Mouse (Mus musculus): ENCODE measurements around the gene Egflam. TPM values are rescaled to one million over a fixed set of nuclear protein-coding genes. Genes with fewer than 3 reads are reported as not detected.

Gene Egflam
- polyA plus RNA-seq, 1 experiment from 2014 or later, result 14.3 TPM

DNA sequence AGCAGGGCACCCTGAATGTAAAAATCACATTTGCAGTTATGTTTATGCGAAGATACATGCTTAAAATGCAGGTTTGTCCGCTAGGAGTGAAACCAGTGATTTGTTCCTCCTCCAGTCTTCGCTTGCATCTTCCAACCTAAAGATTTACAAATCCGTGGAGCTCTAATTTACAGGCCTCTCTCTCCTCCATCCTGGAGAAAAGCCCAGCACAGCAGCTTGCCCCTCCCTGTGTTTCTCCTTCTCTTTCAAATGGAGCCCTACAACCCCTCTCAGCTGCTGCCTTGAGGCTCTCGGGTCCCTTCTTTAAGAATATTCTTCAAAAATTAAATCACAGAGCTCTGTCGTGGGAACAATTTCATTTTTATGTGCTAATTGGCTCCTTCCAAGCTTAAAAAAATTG lies 116.6 kb downstream of the Egflam start:
- H3K4me2 ChIP-seq (ENCODE audit: low read length), result no peak overlapping the region
- no peak overlapping the region for H3K4me3 ChIP-seq (replicated peaks; ENCODE audit: low read depth, low read length)
- H3K9ac ChIP-seq (ENCODE audit: low read depth, low read length), result no peak overlapping the region
- no peaks in the 10 kb centered on the region for H3K4me1 ChIP-seq (replicated peaks; ENCODE audit: insufficient read depth, low read length)
- WGBS, result 67% methylated on average over 6 of the region's 6 CpGs
- H3K27me3 ChIP-seq (ENCODE audit: insufficient read depth, low read length), result no peaks in the 10 kb centered on the region
- ATAC-seq (replicated peaks; ENCODE audit: low FRiP score, low read depth), result no peak
- H3K36me3 ChIP-seq (ENCODE audit: insufficient read depth, low read length), result no peaks in the 10 kb centered on the region
- peak; percentile 25 for DNase-seq (ENCODE audit: low spot score)
- no peak overlapping the region for H3K27ac ChIP-seq
- no peak for TF ChIP-seq CTCF (IDR thresholded peaks at IDR 0.05; ENCODE audit: low read depth)
- no peaks in the 10 kb centered on the region for H3K9me3 ChIP-seq (replicated peaks; ENCODE audit: low read length)

DNA sequence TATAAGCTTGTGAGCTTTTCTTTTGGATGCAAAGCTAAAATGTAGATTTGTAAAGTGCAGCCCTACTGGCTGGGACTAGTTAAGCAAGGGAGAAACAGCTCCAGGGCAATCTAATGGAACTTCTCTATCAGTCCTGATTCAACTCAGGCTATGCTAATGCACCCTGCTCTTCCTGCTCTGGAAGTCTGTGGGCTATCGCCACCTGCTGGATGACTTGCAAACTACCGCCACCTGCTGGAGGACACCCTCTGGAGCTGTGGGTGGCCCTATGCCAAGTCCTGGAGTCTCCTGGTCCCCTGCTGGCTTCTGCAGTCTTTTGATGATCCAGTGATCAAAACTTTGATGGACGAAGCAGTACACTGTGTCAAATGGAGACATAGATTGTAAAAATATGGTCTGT lies 134.4 kb downstream of the Egflam start:
- no peaks in the 10 kb centered on the region for H3K9me3 ChIP-seq (replicated peaks; ENCODE audit: low read length)
- no peak overlapping the region for H3K27ac ChIP-seq
- H3K4me3 ChIP-seq (replicated peaks; ENCODE audit: low read depth, low read length), result no peak overlapping the region
- H3K9ac ChIP-seq (ENCODE audit: low read depth, low read length), result no peak overlapping the region
- no peaks in the 10 kb centered on the region for H3K4me1 ChIP-seq (replicated peaks; ENCODE audit: insufficient read depth, low read length)
- WGBS, result 17% methylated on average over 3 of the region's 3 CpGs
- ATAC-seq (replicated peaks; ENCODE audit: low FRiP score, low read depth), result peak; percentile 73; the same call in 1 of the 2 replicates
- no peaks in the 10 kb centered on the region for H3K36me3 ChIP-seq (ENCODE audit: insufficient read depth, low read length)
- DNase-seq (ENCODE audit: low spot score), result peak; percentile 89
- TF ChIP-seq CTCF (IDR thresholded peaks at IDR 0.05; ENCODE audit: low read depth), result peak; percentile 96
- H3K27me3 ChIP-seq (ENCODE audit: insufficient read depth, low read length), result no peaks in the 10 kb centered on the region
- H3K4me2 ChIP-seq (ENCODE audit: low read length), result no peak overlapping the region

DNA sequence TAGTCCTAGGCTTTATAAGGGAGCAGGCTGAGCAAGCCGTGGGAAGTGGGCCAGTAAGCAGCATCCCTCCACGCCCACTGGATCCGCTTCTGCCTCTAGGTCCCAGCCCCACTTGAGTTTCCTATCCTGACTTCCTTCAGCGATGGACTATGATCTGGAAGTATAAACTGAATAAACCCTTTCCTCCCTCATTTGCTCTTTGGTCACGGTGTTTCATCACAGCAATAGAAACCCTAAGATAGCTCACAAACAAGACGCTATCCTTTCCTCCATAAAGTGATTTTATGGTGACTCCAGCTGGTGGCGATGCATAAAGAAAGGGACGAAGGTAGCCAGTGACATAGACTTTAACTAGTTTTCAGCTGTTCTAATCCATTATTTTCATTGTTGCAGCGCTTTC lies 134.9 kb downstream of the Egflam start:
- WGBS, result 93% methylated on average over 9 of the region's 9 CpGs
- Histone ChIP-seq H3K27ac (no peak overlapping the region), H3K27me3 (ENCODE audit: insufficient read depth, low read length) (no peaks in the 10 kb centered on the region), H3K36me3 (ENCODE audit: insufficient read depth, low read length) (no peaks in the 10 kb centered on the region), H3K9ac (ENCODE audit: low read depth, low read length) (no peak overlapping the region), H3K4me2 (ENCODE audit: low read length) (no peak overlapping the region), H3K4me3 (replicated peaks; ENCODE audit: low read depth, low read length) (no peak overlapping the region), H3K4me1 (replicated peaks; ENCODE audit: insufficient read depth, low read length) (no peaks in the 10 kb centered on the region), H3K9me3 (replicated peaks; ENCODE audit: low read length) (no peaks in the 10 kb centered on the region)
- no peak for TF ChIP-seq CTCF (IDR thresholded peaks at IDR 0.05; ENCODE audit: low read depth)
- DNase-seq (ENCODE audit: low spot score) (no peak), ATAC-seq (replicated peaks; ENCODE audit: low FRiP score, low read depth) (no peak)

DNA sequence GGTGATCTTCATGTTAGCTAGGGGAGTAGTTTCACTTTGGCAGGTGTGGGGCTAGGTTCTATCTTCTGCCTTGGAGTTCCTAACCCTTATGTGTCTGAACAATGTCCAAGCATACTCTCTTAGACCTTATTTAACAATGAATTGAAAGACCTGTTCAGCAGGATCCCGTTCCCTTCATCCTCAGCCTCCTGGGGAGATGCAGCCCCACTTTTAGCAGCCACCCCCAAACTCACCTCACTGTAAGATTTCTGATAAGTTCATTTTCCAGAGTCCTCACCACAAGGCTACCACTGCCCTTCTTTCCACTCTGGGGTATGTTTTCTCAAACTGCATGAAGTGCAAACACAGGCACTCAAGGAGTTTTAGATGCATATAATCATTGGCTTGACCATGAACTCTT lies 136.8 kb downstream of the Egflam start:
- no peaks in the 10 kb centered on the region for H3K36me3 ChIP-seq (ENCODE audit: insufficient read depth, low read length)
- no peak overlapping the region for H3K9ac ChIP-seq (ENCODE audit: low read depth, low read length)
- H3K27me3 ChIP-seq (ENCODE audit: insufficient read depth, low read length), result no peaks in the 10 kb centered on the region
- ATAC-seq (replicated peaks; ENCODE audit: low FRiP score, low read depth) (no peak), DNase-seq (ENCODE audit: low spot score) (no peak)
- H3K27ac ChIP-seq, result no peak overlapping the region
- WGBS, result 100% methylated on average over 1 of the region's 1 CpGs
- TF ChIP-seq CTCF (IDR thresholded peaks at IDR 0.05; ENCODE audit: low read depth), result no peak
- no peaks in the 10 kb centered on the region for H3K9me3 ChIP-seq (replicated peaks; ENCODE audit: low read length)
- H3K4me1 ChIP-seq (replicated peaks; ENCODE audit: insufficient read depth, low read length), result no peaks in the 10 kb centered on the region
- no peak overlapping the region for H3K4me2 ChIP-seq (ENCODE audit: low read length)
- no peak overlapping the region for H3K4me3 ChIP-seq (replicated peaks; ENCODE audit: low read depth, low read length)

DNA sequence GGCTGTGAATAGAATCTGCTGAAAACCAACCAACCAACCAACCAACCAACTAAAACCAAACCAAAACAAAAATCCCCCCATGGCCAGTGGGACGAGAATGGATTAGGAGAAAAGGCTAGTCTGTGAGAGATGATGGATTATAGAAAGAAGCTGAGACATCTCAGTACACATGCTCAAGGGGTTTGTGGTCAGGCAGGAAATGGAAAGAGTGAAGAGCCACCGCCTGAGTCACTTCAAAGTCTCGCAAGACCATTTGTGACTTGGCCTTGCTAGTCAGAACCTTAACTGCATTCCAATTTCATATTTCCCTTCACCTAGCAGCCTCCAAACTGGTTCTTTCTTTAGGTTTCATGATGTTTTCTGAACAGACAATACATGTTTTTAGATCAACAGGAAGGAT lies 141.6 kb downstream of the Egflam start:
- no peak for TF ChIP-seq CTCF (IDR thresholded peaks at IDR 0.05; ENCODE audit: low read depth)

DNA sequence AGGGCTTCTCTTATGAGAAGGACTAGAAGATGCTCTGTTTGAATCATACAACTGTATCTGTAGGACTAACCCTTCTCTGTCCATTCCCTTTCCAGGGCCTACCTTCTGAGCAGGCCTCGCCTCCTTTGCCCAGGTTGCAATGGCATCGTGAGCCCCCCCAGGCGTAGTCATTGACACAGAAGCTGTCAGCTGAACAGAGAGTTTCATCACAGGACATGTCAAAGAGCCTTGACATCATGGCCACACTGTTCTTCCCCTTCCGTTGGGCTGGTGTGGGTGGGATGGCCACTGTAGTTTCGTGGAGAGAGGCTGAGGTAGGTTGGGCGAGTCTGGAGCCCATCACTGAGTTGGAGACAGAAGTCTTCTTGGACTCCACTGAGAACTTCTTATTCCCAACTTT lies 144.9 kb downstream of the Egflam start:
- no peak overlapping the region for H3K9ac ChIP-seq (ENCODE audit: low read depth, low read length)
- no peak for TF ChIP-seq CTCF (IDR thresholded peaks at IDR 0.05; ENCODE audit: low read depth)
- no peak overlapping the region for H3K4me3 ChIP-seq (replicated peaks; ENCODE audit: low read depth, low read length)
- 97% methylated on average over 6 of the region's 6 CpGs for WGBS
- DNase-seq (ENCODE audit: low spot score) (no peak), ATAC-seq (replicated peaks; ENCODE audit: low FRiP score, low read depth) (no peak)
- H3K27me3 ChIP-seq (ENCODE audit: insufficient read depth, low read length), result no peaks in the 10 kb centered on the region
- H3K4me1 ChIP-seq (replicated peaks; ENCODE audit: insufficient read depth, low read length), result no peaks in the 10 kb centered on the region
- no peak overlapping the region for H3K4me2 ChIP-seq (ENCODE audit: low read length)
- H3K9me3 ChIP-seq (replicated peaks; ENCODE audit: low read length), result no peaks in the 10 kb centered on the region
- H3K36me3 ChIP-seq (ENCODE audit: insufficient read depth, low read length), result peaks cover 3% of the 10 kb centered on the region; the same call in 1 of the 2 replicates
- H3K27ac ChIP-seq, result no peak overlapping the region

More for the DNA sequence above, 141.6 kb downstream of the Egflam start:
- no peak overlapping the region for H3K4me2 ChIP-seq (ENCODE audit: low read length)
- H3K4me3 ChIP-seq (replicated peaks; ENCODE audit: low read depth, low read length), result no peak overlapping the region
- no peak overlapping the region for H3K9ac ChIP-seq (ENCODE audit: low read depth, low read length)
- DNase-seq (ENCODE audit: low spot score) (no peak), ATAC-seq (replicated peaks; ENCODE audit: low FRiP score, low read depth) (no peak)
- no peaks in the 10 kb centered on the region; the same call in 1 of the 2 replicates for H3K36me3 ChIP-seq (ENCODE audit: insufficient read depth, low read length)
- H3K9me3 ChIP-seq (replicated peaks; ENCODE audit: low read length), result no peaks in the 10 kb centered on the region
- H3K27me3 ChIP-seq (ENCODE audit: insufficient read depth, low read length), result no peaks in the 10 kb centered on the region
- H3K4me1 ChIP-seq (replicated peaks; ENCODE audit: insufficient read depth, low read length), result no peaks in the 10 kb centered on the region
- H3K27ac ChIP-seq, result no peak overlapping the region
- WGBS, result 84% methylated on average over 3 of the region's 3 CpGs

DNA sequence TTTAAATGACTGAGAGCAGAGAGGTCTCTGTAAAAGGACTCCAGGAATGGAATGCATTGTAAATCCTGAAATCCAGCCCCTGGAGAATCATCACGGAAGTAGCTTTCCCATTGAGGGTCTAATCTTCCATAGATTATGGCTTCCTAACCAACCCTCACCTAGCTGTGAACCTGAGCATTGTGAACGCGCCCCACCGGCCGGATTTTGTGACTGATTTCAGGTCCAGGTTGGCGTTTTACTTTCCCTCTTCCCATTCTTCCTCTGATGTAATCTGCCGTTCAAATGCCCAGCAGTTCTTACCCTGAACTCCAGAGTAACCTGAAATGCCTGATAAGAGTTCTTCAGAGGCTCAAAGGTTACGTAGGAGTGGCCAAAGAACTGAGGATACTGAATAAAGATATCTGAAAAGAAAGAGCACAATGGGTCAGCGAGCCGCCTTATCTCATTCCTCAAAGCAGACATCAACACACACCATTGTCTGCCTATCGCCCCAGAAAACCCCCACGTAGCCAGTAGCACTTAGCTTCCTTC lies 146.0 kb downstream of the Egflam start:
- WGBS, result 88% methylated on average over 12 of the region's 12 CpGs
- H3K36me3 ChIP-seq (ENCODE audit: insufficient read depth, low read length), result peaks cover 3% of the 10 kb centered on the region; the same call in 1 of the 2 replicates
- no peak overlapping the region for H3K4me2 ChIP-seq (ENCODE audit: low read length)
- H3K9ac ChIP-seq (ENCODE audit: low read depth, low read length), result no peak overlapping the region
- no peaks in the 10 kb centered on the region for H3K27me3 ChIP-seq (ENCODE audit: insufficient read depth, low read length)
- no peaks in the 10 kb centered on the region for H3K4me1 ChIP-seq (replicated peaks; ENCODE audit: insufficient read depth, low read length)
- DNase-seq (ENCODE audit: low spot score) (no peak), ATAC-seq (replicated peaks; ENCODE audit: low FRiP score, low read depth) (no peak)
- TF ChIP-seq CTCF (IDR thresholded peaks at IDR 0.05; ENCODE audit: low read depth), result no peak
- H3K27ac ChIP-seq, result no peak overlapping the region
- no peak overlapping the region for H3K4me3 ChIP-seq (replicated peaks; ENCODE audit: low read depth, low read length)
- no peaks in the 10 kb centered on the region for H3K9me3 ChIP-seq (replicated peaks; ENCODE audit: low read length)

Measured in kidney, postnatal 0 days (tissue).